Mouse (Mus musculus) adrenal gland, adult 18-20 months (tissue): ENCODE measurements around the gene Fmr1. TPM values are rescaled to one million over a fixed set of nuclear protein-coding genes. Genes with fewer than 3 reads are reported as not detected.
"Not testable (repeated sequence)": the region's sequence is repeated elsewhere in the genome, so short reads cannot be mapped to it uniquely, and the experiment has no call there.

ENCODE experiments used
- DNase-seq, 2 experiments: peaks; one replicate each; pipeline ENCODE4 v3.0.0; 2021 to 2022; ENCODE audit warnings: low spot score in 2 of 2
- long read RNA-seq, 2 experiments: library from polyadenylated mRNA; stranded (forward); transcript quantifications; one replicate each; pipeline ENCODE4 v2.0.0; 2021
- total RNA-seq, 2 experiments: library from RNA; stranded (reverse); gene quantifications; 1 replicate in 1 of 2; 2 replicates in 1 of 2; pipeline ENCODE4 v1.2.3; 2021

The Fmr1 gene
- 10 to 100 TPM; 38.2 to 39.6 TPM for total RNA-seq
- long read RNA-seq, experiment 1, full-length matches to known transcripts, result 23 of 39 reads
- long read RNA-seq, experiment 1, partial matches to known transcripts, result 1 of 39 reads
- long read RNA-seq, experiment 1, other reads (novel, unspliced or antisense), result 15 of 39 reads
- long read RNA-seq, experiment 2, full-length matches to known transcripts, result 42 of 73 reads
- long read RNA-seq, experiment 2, partial matches to known transcripts, result 5 of 73 reads
- long read RNA-seq, experiment 2, other reads (novel, unspliced or antisense), result 26 of 73 reads

GRCm38 (mm10) chrX:68678333-68678740 lies at the start of gene Fmr1:
Gene Fmr1, plus strand, starts transcription at chrX:68678541.
- DNase-seq, result peak; percentile 91 to 94

GRCm38 (mm10) chrX:68641603-68642002 lies 36.7 kb upstream of the Fmr1 start:
- DNase-seq, result no peak

GRCm38 (mm10) chrX:68645154-68645919 lies 33.0 kb upstream of the Fmr1 start:
- DNase-seq, result no peak

- no peak for DNase-seq
Observed at GRCm38 (mm10) chrX:68677508-68677907, 833 bp upstream of the Fmr1 start.

GRCm38 (mm10) chrX:68678815-68679486 lies 610 bp downstream of the Fmr1 start:
- peak; percentile 48 to 49 for DNase-seq

GRCm38 (mm10) chrX:68684706-68685105 lies 6.4 kb downstream of the Fmr1 start:
- no peak for DNase-seq

DNA sequence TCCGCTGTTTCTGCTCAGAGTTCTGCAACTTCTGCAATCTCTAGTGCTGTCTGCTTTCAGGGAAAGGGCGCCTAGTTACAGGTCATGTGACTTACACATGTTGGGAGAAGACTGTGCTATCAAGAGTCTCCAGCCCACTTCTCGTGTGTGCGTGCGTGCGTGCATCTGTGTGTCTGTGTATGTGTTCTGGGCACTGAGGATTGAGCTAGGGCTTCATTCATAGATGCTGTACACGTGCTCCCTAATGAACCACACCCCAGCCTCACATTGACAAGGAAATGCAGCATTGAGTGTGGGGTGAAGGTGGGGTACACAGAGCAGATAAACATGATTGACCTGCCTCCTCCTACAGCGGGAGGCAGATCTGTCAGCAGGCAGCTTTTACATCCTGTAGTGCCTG lies 13.6 kb downstream of the Fmr1 start:
- DNase-seq, result not testable (repeated sequence)

DNA sequence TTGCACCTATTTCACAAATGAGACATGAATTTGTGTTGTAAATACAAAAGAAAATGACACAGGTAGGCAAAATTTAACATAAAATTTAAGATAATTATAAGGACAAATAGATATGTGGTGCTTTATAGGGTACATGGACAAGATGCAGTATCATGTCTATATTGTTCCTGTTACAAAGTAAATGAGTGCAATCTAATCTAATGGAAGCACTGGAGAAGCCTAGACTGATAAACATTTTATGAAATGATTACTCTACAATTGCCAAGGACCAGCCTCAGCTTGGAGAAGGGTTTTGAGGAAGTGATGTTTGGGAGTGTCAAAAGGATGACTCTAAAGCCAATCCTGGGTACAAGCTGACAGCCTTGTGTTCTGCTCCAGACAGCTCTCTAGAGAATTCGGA lies 58.6 kb downstream of the Fmr1 start:
- DNase-seq, result no peak

DNA sequence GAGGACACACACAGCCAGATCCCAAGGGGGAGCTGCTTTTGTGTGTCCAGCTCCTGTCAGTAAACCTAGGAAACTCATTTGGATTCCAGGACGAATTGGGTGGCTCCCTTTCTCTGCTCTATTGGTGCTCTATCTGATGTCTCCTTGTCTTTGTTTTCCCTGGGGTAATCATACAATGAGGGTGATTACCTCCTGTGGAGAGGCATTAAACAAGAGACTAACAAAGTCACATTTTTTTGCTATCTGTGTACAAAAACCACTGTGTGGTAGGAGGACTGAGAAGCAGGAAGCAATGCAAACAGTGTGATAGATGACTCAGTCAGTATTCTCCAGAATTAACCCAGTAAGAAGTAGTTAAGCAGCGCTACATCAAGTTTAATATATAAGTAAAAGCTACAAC lies 61.7 kb downstream of the Fmr1 start:
- DNase-seq, result no peak

- no peak for DNase-seq
Observed at GRCm38 (mm10) chrX:68761606-68762005, 83.3 kb downstream of the Fmr1 start, which contains the start of gene Fmr1nb. Gene Fmr1nb, plus strand, starts transcription at chrX:68761839.

Other genes starting within 250 kb of the Fmr1 start
- gene Fmr1nb, start 83.3 kb downstream of the Fmr1 start, total RNA-seq, result 1 to 10 TPM in 1 of 2 experiments, not detected in 1; 1.4 TPM
- gene Gm14698, start 142.6 kb downstream of the Fmr1 start, total RNA-seq, result 1 to 10 TPM in 1 of 2 experiments, under 1 TPM in 1; 0.63 to 1.4 TPM
- gene Gm6812, start 214.5 kb downstream of the Fmr1 start, total RNA-seq, result not detected